Mouse (Mus musculus): Measurements from ENCODE around the gene Recql. TPM values are rescaled to one million over a fixed set of nuclear protein-coding genes. Genes with fewer than 3 reads are reported as not detected.

Gene Recql
- 40.5 and 43.2 TPM in 2 replicates for polyA plus RNA-seq (2016; fragmentation: Nextera tagmentation; extraction: Ambion mirVana)

GRCm38 (mm10) chr6:142387011-142387754 lies at the start of gene Recql, which contains the start of gene Golt1b:
Gene Recql (minus strand): TSS chr6:142387087.
Gene Golt1b (plus strand): TSS chr6:142387221.
- Histone ChIP-seq H3K27me3 (no peaks in the 10 kb centered on the region), H3K36me3 (0 out of 2 replicates have a peak, but pooled peaks cover 3% of the 10 kb centered on the region), H3K4me3 (peak within 1 kb of the TSS; percentile 99), H3K4me2 (replicated peaks) (peak within 1 kb of the TSS; percentile 79), H3K9ac (replicated peaks) (peak within 1 kb of the TSS; percentile 88), H3K4me1 (peaks cover 20% of the 10 kb centered on the region), H3K27ac (replicated peaks) (no peak within 1 kb of the TSS), H3K9me3 (no peaks in the 10 kb centered on the region)
- peak; percentile 100 for ATAC-seq (ENCODE audit: low FRiP score, low read depth)
- WGBS: under 1% methylated on average over 79 of the region's 87 CpGs

GRCm38 (mm10) chr6:142429072-142429471 lies 42.2 kb upstream of the Recql start:
- no peak for ATAC-seq (ENCODE audit: low FRiP score, low read depth)
- no peak overlapping the region for H3K4me3 ChIP-seq

GRCm38 (mm10) chr6:142424976-142425375 lies 38.1 kb upstream of the Recql start:
- Histone ChIP-seq H3K27ac (replicated peaks) (no peak overlapping the region), H3K9me3 (no peaks in the 10 kb centered on the region), H3K9ac (replicated peaks) (no peak overlapping the region), H3K27me3 (no peaks in the 10 kb centered on the region), H3K4me2 (replicated peaks) (no peak overlapping the region), H3K4me1 (no peaks in the 10 kb centered on the region), H3K4me3 (no peak overlapping the region), H3K36me3 (no peaks in the 10 kb centered on the region)
- WGBS: 79% methylated on average over 7 of the region's 7 CpGs
- no peak for ATAC-seq (ENCODE audit: low FRiP score, low read depth)

More at GRCm38 (mm10) chr6:142429072-142429471, 42.2 kb upstream of the Recql start:
- H3K4me2 ChIP-seq (replicated peaks): no peak overlapping the region
- no peak overlapping the region for H3K27ac ChIP-seq (replicated peaks)
- H3K4me1 ChIP-seq: no peaks in the 10 kb centered on the region
- H3K9ac ChIP-seq (replicated peaks): no peak overlapping the region
- no peaks in the 10 kb centered on the region for H3K9me3 ChIP-seq
- H3K36me3 ChIP-seq: no peaks in the 10 kb centered on the region
- H3K27me3 ChIP-seq: no peaks in the 10 kb centered on the region

- Histone ChIP-seq H3K9me3 (no peaks in the 10 kb centered on the region), H3K4me3 (peak overlapping the region; percentile 43), H3K36me3 (no peaks in the 10 kb centered on the region), H3K4me2 (replicated peaks) (peak overlapping the region; percentile 76), H3K4me1 (peaks cover 10% of the 10 kb centered on the region), H3K9ac (replicated peaks) (peak overlapping the region; percentile 47; the same call in 1 of the 2 replicates), H3K27me3 (peaks cover 35% of the 10 kb centered on the region), H3K27ac (replicated peaks) (no peak overlapping the region)
- under 1% methylated on average over 24 of the region's 24 CpGs for WGBS
- peak; percentile 63 for ATAC-seq (ENCODE audit: low FRiP score, low read depth)
Measured at GRCm38 (mm10) chr6:142414597-142414996, 27.7 kb upstream of the Recql start.

GRCm38 (mm10) chr6:142413845-142414244 lies 27.0 kb upstream of the Recql start:
- ATAC-seq (ENCODE audit: low FRiP score, low read depth): 0 out of 2 replicates have a peak, but pooled peaks have one; percentile 28
- Histone ChIP-seq H3K4me1 (peaks cover 10% of the 10 kb centered on the region), H3K36me3 (no peaks in the 10 kb centered on the region), H3K4me3 (peak overlapping the region; percentile 43; the same call in 1 of the 2 replicates), H3K9me3 (no peaks in the 10 kb centered on the region), H3K27ac (replicated peaks) (no peak overlapping the region), H3K27me3 (peaks cover 35% of the 10 kb centered on the region), H3K4me2 (replicated peaks) (peak overlapping the region; percentile 76; the same call in 1 of the 2 replicates), H3K9ac (replicated peaks) (no peak overlapping the region)
- 12% methylated on average over 12 of the region's 12 CpGs for WGBS

- ATAC-seq (ENCODE audit: low FRiP score, low read depth): no peak
Measured at GRCm38 (mm10) chr6:142412906-142413491, 26.1 kb upstream of the Recql start, which contains the start of gene Spx. Gene Spx (plus strand): TSS chr6:142413441.

GRCm38 (mm10) chr6:142411140-142411539 lies 24.3 kb upstream of the Recql start:
- ATAC-seq (ENCODE audit: low FRiP score, low read depth): no peak
- H3K36me3 ChIP-seq: no peaks in the 10 kb centered on the region
- no peak overlapping the region for H3K27ac ChIP-seq (replicated peaks)
- no peaks in the 10 kb centered on the region for H3K9me3 ChIP-seq
- H3K4me2 ChIP-seq (replicated peaks): no peak overlapping the region
- H3K4me1 ChIP-seq: peaks cover 10% of the 10 kb centered on the region
- no peak overlapping the region for H3K9ac ChIP-seq (replicated peaks)
- no peak overlapping the region for H3K4me3 ChIP-seq
- 10% methylated on average over 1 of the region's 1 CpGs for WGBS
- H3K27me3 ChIP-seq: peaks cover 35% of the 10 kb centered on the region

More at GRCm38 (mm10) chr6:142412906-142413491, 26.1 kb upstream of the Recql start, which contains the start of gene Spx:
- Histone ChIP-seq H3K9me3 (no peaks in the 10 kb centered on the region), H3K4me1 (peaks cover 10% of the 10 kb centered on the region), H3K4me2 (replicated peaks) (peak within 1 kb of the TSS; percentile 76), H3K36me3 (no peaks in the 10 kb centered on the region), H3K27ac (replicated peaks) (no peak within 1 kb of the TSS), H3K27me3 (peaks cover 35% of the 10 kb centered on the region), H3K9ac (replicated peaks) (no peak within 1 kb of the TSS), H3K4me3 (peak within 1 kb of the TSS; percentile 43; the same call in 1 of the 2 replicates)
- WGBS: 75% methylated on average over 11 of the region's 11 CpGs

- H3K27me3 ChIP-seq: no peaks in the 10 kb centered on the region
Measured at GRCm38 (mm10) chr6:142395756-142396155, 8.9 kb upstream of the Recql start.

GRCm38 (mm10) chr6:142394669-142395068 lies 7.8 kb upstream of the Recql start:
- Histone ChIP-seq H3K4me1 (no peaks in the 10 kb centered on the region), H3K27me3 (no peaks in the 10 kb centered on the region), H3K9me3 (no peaks in the 10 kb centered on the region), H3K36me3 (peaks cover 34% of the 10 kb centered on the region), H3K4me3 (no peak overlapping the region), H3K9ac (replicated peaks) (no peak overlapping the region), H3K27ac (replicated peaks) (no peak overlapping the region), H3K4me2 (replicated peaks) (no peak overlapping the region)
- 83% methylated on average over 5 of the region's 5 CpGs for WGBS
- ATAC-seq (ENCODE audit: low FRiP score, low read depth): no peak

More at GRCm38 (mm10) chr6:142395756-142396155, 8.9 kb upstream of the Recql start:
- Histone ChIP-seq H3K4me1 (no peaks in the 10 kb centered on the region), H3K36me3 (peaks cover 39% of the 10 kb centered on the region), H3K9me3 (no peaks in the 10 kb centered on the region), H3K9ac (replicated peaks) (no peak overlapping the region), H3K4me3 (no peak overlapping the region), H3K4me2 (replicated peaks) (no peak overlapping the region), H3K27ac (replicated peaks) (no peak overlapping the region)
- no peak for ATAC-seq (ENCODE audit: low FRiP score, low read depth)
- 94% methylated on average over 6 of the region's 6 CpGs for WGBS

- no peak overlapping the region for H3K27ac ChIP-seq (replicated peaks)
- WGBS: 92% methylated on average over 5 of the region's 5 CpGs
- no peak overlapping the region for H3K4me3 ChIP-seq
- H3K36me3 ChIP-seq: peaks cover 34% of the 10 kb centered on the region
- peaks cover 15% of the 10 kb centered on the region for H3K4me1 ChIP-seq
- no peak for ATAC-seq (ENCODE audit: low FRiP score, low read depth)
- H3K9ac ChIP-seq (replicated peaks): no peak overlapping the region
- no peaks in the 10 kb centered on the region for H3K27me3 ChIP-seq
- H3K9me3 ChIP-seq: no peaks in the 10 kb centered on the region
- no peak overlapping the region for H3K4me2 ChIP-seq (replicated peaks)
Measured at GRCm38 (mm10) chr6:142392312-142392711, 5.4 kb upstream of the Recql start.

- Histone ChIP-seq H3K36me3 (peaks cover 9% of the 10 kb centered on the region; the same call in 1 of the 2 replicates), H3K9me3 (no peaks in the 10 kb centered on the region), H3K27me3 (no peaks in the 10 kb centered on the region), H3K4me3 (no peak overlapping the region), H3K9ac (replicated peaks) (no peak overlapping the region), H3K27ac (replicated peaks) (no peak overlapping the region), H3K4me1 (peaks cover 20% of the 10 kb centered on the region), H3K4me2 (replicated peaks) (no peak overlapping the region)
- ATAC-seq (ENCODE audit: low FRiP score, low read depth): no peak
- WGBS: 90% methylated on average over 2 of the region's 2 CpGs
Measured at GRCm38 (mm10) chr6:142389101-142389500, 2.2 kb upstream of the Recql start.

GRCm38 (mm10) chr6:142387755-142388271 lies 926 bp upstream of the Recql start:
- ATAC-seq (ENCODE audit: low FRiP score, low read depth): no peak

More at GRCm38 (mm10) chr6:142387755-142388271, 926 bp upstream of the Recql start:
- 0 out of 2 replicates have a peak, but pooled peaks cover 3% of the 10 kb centered on the region for H3K36me3 ChIP-seq
- H3K4me1 ChIP-seq: peaks cover 20% of the 10 kb centered on the region
- no peaks in the 10 kb centered on the region for H3K27me3 ChIP-seq
- peak overlapping the region; percentile 99 for H3K4me3 ChIP-seq
- 24% methylated on average over 8 of the region's 8 CpGs for WGBS
- no peak overlapping the region for H3K27ac ChIP-seq (replicated peaks)
- peak overlapping the region; percentile 79 for H3K4me2 ChIP-seq (replicated peaks)
- H3K9ac ChIP-seq (replicated peaks): peak overlapping the region; percentile 88
- no peaks in the 10 kb centered on the region for H3K9me3 ChIP-seq
